Mouse (Mus musculus) neutrophil, adult 83 days (primary cell): ENCODE data around the gene Ubl3. TPM values are rescaled to one million over a fixed set of nuclear protein-coding genes. Genes with fewer than 3 reads are reported as not detected.

ENCODE experiments used
- total RNA-seq, 2 experiments: library from RNA; stranded (reverse); gene quantifications; one replicate each; pipeline ENCODE4 v1.2.4; 2023

Ubl3 gene
- 100 to 1,000 TPM; 170 to 185 TPM for total RNA-seq

GRCm38 (mm10) chr5:148552187-148553071 lies at the start of gene Ubl3:
Ubl3 (minus strand) TSS chr5:148552789.

Other genes with a start within 250 kb of the Ubl3 start
- gene Slc7a1, start 152.9 kb downstream of the Ubl3 start, total RNA-seq: 10 to 100 TPM; 28.9 to 32.7 TPM